Mouse (Mus musculus) MEL (cell line): Measurements from ENCODE around the gene Exoc6b. TPM values are rescaled to one million over a fixed set of nuclear protein-coding genes. Genes with fewer than 3 reads are reported as not detected.

Source experiments
- DNase-seq: peaks from one replicate; pipeline ENCODE4 v3.0.0; 2011; ENCODE audit warnings: low read depth, low spot score
- H3K27ac ChIP-seq: 2 replicates; pipeline ENCODE4 v1.5.1; 2012; ENCODE audit warnings: low read depth, mild to moderate bottlenecking, control low read depth, low read length, moderate library complexity; ENCODE audit not compliant: control insufficient read depth
- H3K27me3 ChIP-seq, 2 experiments: fragments of 150-350 bp in 1 of 2; sonication (generic) in 1 of 2; 2 replicates each; pipeline ENCODE4 v1.6.1; 2012; ENCODE audit warnings: low read length in 2 of 2, mild to moderate bottlenecking in 2 of 2, improper control_type of control experiment in 1 of 2, moderate library complexity in 1 of 2; ENCODE audit not compliant: insufficient read depth in 2 of 2, control insufficient read depth in 1 of 2
- H3K36me3 ChIP-seq, 2 experiments: 2 replicates each; pipeline ENCODE4 v1.6.1; 2012 to 2014; ENCODE audit warnings: low read length in 2 of 2, improper control_type of control experiment in 1 of 2, inconsistent platforms in 1 of 2, mild to moderate bottlenecking in 1 of 2; ENCODE audit not compliant: insufficient read depth in 2 of 2, control insufficient read depth in 1 of 2
- H3K4me1 ChIP-seq, 2 experiments: fragments of 150-350 bp in 1 of 2; sonication (generic) in 1 of 2; 2 replicates each; pipeline ENCODE4 v1.6.1; 2012; ENCODE audit warnings: low read length in 2 of 2, improper control_type of control experiment in 1 of 2, mild to moderate bottlenecking in 1 of 2; ENCODE audit not compliant: insufficient read depth in 2 of 2, control insufficient read depth in 1 of 2
- H3K4me3 ChIP-seq, 2 experiments: fragments of 150-350 bp in 1 of 2; sonication (generic) in 1 of 2; 2 replicates each; pipeline ENCODE4 v1.5.1; 2012; ENCODE audit warnings: low read depth in 2 of 2, low read length in 2 of 2, mild to moderate bottlenecking in 2 of 2, moderate library complexity in 2 of 2, control low read depth in 1 of 2, improper control_type of control experiment in 1 of 2; ENCODE audit not compliant: control insufficient read depth in 1 of 2, insufficient read depth in 1 of 2
- H3K79me2 ChIP-seq: 2 replicates; pipeline ENCODE4 v1.6.1; 2012; ENCODE audit warnings: mild to moderate bottlenecking, low read length, moderate library complexity; ENCODE audit not compliant: control insufficient read depth, poor library complexity, insufficient read depth
- H3K9ac ChIP-seq: 2 replicates; pipeline ENCODE4 v1.6.1; 2012; ENCODE audit warnings: low read depth, mild to moderate bottlenecking, control low read depth, low read length, moderate library complexity; ENCODE audit not compliant: control insufficient read depth, poor library complexity, severe bottlenecking
- H3K9me3 ChIP-seq: fragments of 150-350 bp; sonication (generic); replicated peaks from 2 replicates; pipeline ENCODE4 v1.6.1; 2012; ENCODE audit warnings: mild to moderate bottlenecking, low read length, improper control_type of control experiment, moderate library complexity; ENCODE audit not compliant: insufficient read depth
- CHD1 ChIP-seq: IDR thresholded peaks from 2 replicates; pipeline ENCODE4 v1.6.1; 2012; ENCODE audit warnings: low read depth, mild to moderate bottlenecking, inconsistent platforms, low read length, improper control_type of control experiment
- CHD2 ChIP-seq: IDR thresholded peaks from 2 replicates; pipeline ENCODE4 v1.6.1; 2011; ENCODE audit warnings: low read length, improper control_type of control experiment
- CTCF ChIP-seq, 3 experiments: IDR thresholded peaks in 2 of 3; conservative IDR thresholded peaks in 1 of 3; 2 replicates each; pipeline ENCODE4 v1.5.1; 2011 to 2012; ENCODE audit warnings: low read length in 3 of 3, low read depth in 2 of 3, mild to moderate bottlenecking in 2 of 3, improper control_type of control experiment in 1 of 3, inconsistent platforms in 1 of 3, mixed read lengths in 1 of 3, moderate library complexity in 1 of 3; ENCODE audit not compliant: control insufficient read depth in 1 of 3, insufficient read depth in 1 of 3, poor library complexity in 1 of 3, severe bottlenecking in 1 of 3
- ELF1 ChIP-seq: IDR thresholded peaks from 2 replicates; pipeline ENCODE4 v1.6.1; 2014; ENCODE audit warnings: low read depth, mild to moderate bottlenecking, inconsistent platforms, low read length, improper control_type of control experiment, moderate library complexity
- EP300 ChIP-seq, 2 experiments: IDR thresholded peaks; 2 replicates each; pipeline ENCODE4 v1.6.1; 2011; ENCODE audit warnings: improper control_type of control experiment in 2 of 2, low read length in 2 of 2, low read depth in 1 of 2, mild to moderate bottlenecking in 1 of 2
- GABPA ChIP-seq: IDR thresholded peaks from 2 replicates; pipeline ENCODE4 v1.6.1; 2012; ENCODE audit warnings: low read depth, mild to moderate bottlenecking, inconsistent platforms, low read length, improper control_type of control experiment, moderate library complexity
- GATA1 ChIP-seq: IDR thresholded peaks from 2 replicates; pipeline ENCODE4 v1.6.1; 2011; ENCODE audit warnings: low read depth, low read length, improper control_type of control experiment
- MEF2A ChIP-seq: IDR thresholded peaks from 2 replicates; pipeline ENCODE4 v1.6.1; 2014; ENCODE audit warnings: low read depth, mild to moderate bottlenecking, inconsistent platforms, low read length, improper control_type of control experiment; ENCODE audit not compliant: poor library complexity, insufficient replicate concordance, severe bottlenecking; ENCODE audit errors: extremely low read depth
- MYB ChIP-seq: IDR thresholded peaks from 2 replicates; pipeline ENCODE4 v1.6.1; 2011; ENCODE audit warnings: mild to moderate bottlenecking, low read depth, low read length, improper control_type of control experiment
- NELFE ChIP-seq: IDR thresholded peaks from 2 replicates; pipeline ENCODE4 v1.6.1; 2011; ENCODE audit warnings: low read depth, low read length, improper control_type of control experiment
- NRF1 ChIP-seq: IDR thresholded peaks from 2 replicates; pipeline ENCODE4 v1.6.1; 2014; ENCODE audit warnings: low read depth, mild to moderate bottlenecking, inconsistent platforms, low read length, improper control_type of control experiment, moderate library complexity; ENCODE audit not compliant: poor library complexity, insufficient read depth, severe bottlenecking
- POLR2A ChIP-seq, 2 experiments: IDR thresholded peaks; 2 replicates each; pipeline ENCODE4 v1.6.1; 2011 to 2012; ENCODE audit warnings: low read length in 2 of 2, mild to moderate bottlenecking in 2 of 2, control low read depth in 1 of 2, improper control_type of control experiment in 1 of 2, low read depth in 1 of 2, moderate library complexity in 1 of 2; ENCODE audit not compliant: control insufficient read depth in 1 of 2, insufficient read depth in 1 of 2, poor library complexity in 1 of 2
- RAD21 ChIP-seq: IDR thresholded peaks from 2 replicates; pipeline ENCODE4 v1.6.1; 2011; ENCODE audit warnings: mild to moderate bottlenecking, low read depth, low read length, improper control_type of control experiment
- RCOR1 ChIP-seq: IDR thresholded peaks from 2 replicates; pipeline ENCODE4 v1.6.1; 2012; ENCODE audit warnings: low read depth, mild to moderate bottlenecking, inconsistent platforms, low read length, improper control_type of control experiment
- SMC3 ChIP-seq: IDR thresholded peaks from 2 replicates; pipeline ENCODE4 v1.6.1; 2011; ENCODE audit warnings: low read depth, low read length, improper control_type of control experiment
- TAL1 ChIP-seq: IDR thresholded peaks from 2 replicates; pipeline ENCODE4 v1.6.1; 2012; ENCODE audit warnings: mild to moderate bottlenecking, inconsistent platforms, low read length, moderate library complexity, mixed read lengths
- TBP ChIP-seq: IDR thresholded peaks from 2 replicates; pipeline ENCODE4 v1.8.0; 2011; ENCODE audit warnings: low read depth, low read length, improper control_type of control experiment
- UBTF ChIP-seq: IDR thresholded peaks from 2 replicates; pipeline ENCODE4 v1.6.1; 2012; ENCODE audit warnings: low read depth, mild to moderate bottlenecking, inconsistent platforms, low read length, improper control_type of control experiment, moderate library complexity, borderline replicate concordance; ENCODE audit not compliant: insufficient read depth
- USF1 ChIP-seq: IDR thresholded peaks from 2 replicates; pipeline ENCODE4 v1.6.1; 2014; ENCODE audit warnings: low read depth, mild to moderate bottlenecking, inconsistent platforms, low read length, improper control_type of control experiment, moderate library complexity
- ZC3H11A ChIP-seq: IDR thresholded peaks from 2 replicates; pipeline ENCODE4 v1.6.1; 2012; ENCODE audit warnings: low read depth, mild to moderate bottlenecking, inconsistent platforms, low read length, improper control_type of control experiment
- ZKSCAN1 ChIP-seq: IDR thresholded peaks from 2 replicates; pipeline ENCODE4 v1.6.1; 2012; ENCODE audit warnings: low read depth, mild to moderate bottlenecking, inconsistent platforms, low read length, improper control_type of control experiment, moderate library complexity
- ZMIZ1 ChIP-seq: IDR thresholded peaks from 2 replicates; pipeline ENCODE4 v1.6.1; 2012; ENCODE audit warnings: low read depth, mild to moderate bottlenecking, inconsistent platforms, low read length, improper control_type of control experiment, moderate library complexity
- ZNF384 ChIP-seq: IDR thresholded peaks from 2 replicates; pipeline ENCODE4 v1.6.1; 2012; ENCODE audit warnings: low read depth, mild to moderate bottlenecking, inconsistent platforms, low read length, improper control_type of control experiment
- polyA plus RNA-seq, 2 experiments: library from polyadenylated mRNA; stranded (reverse) in 1 of 2; unstranded in 1 of 2; fragments of >175 nt in 1 of 2; fragments of >200 nt in 1 of 2; gene quantifications; 2 replicates each; pipeline versions ENCODE4 v1.2.1 to v1.2.4; 2012; ENCODE audit warnings: low replicate concordance in 2 of 2, low read depth in 1 of 2; ENCODE audit not compliant: insufficient read length in 2 of 2, insufficient read depth in 1 of 2, missing spikeins in 1 of 2
- total RNA-seq: library from RNA; depleted of rRNA; stranded (reverse); fragments of 300-350 nt; gene quantifications from 2 replicates; pipeline ENCODE4 v1.2.3, GENCODE M21; 2012

Gene Exoc6b
- total and polyA plus RNA-seq, 3 experiments = 3.4 to 6.5 TPM; not detected in 1

DNA sequence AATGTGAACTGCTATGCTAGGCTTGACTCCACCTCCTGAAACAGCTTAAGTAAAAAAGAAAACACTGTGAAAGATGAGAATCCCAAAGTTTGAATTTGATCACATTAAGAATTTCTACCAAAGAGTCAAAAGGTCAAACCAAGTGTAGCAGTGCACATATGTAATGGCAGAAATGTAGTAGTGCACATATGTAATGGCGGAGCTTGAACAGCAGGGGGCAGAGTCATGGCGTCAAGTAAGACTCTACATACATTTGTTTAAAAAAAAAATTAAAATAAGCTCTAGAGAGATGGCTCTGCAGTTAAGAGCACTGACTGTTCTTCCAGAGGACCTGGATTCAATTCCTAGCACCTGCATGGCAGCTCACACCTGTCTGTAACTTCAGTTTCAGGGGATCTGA lies 153.0 kb downstream of the Exoc6b start:
- Histone ChIP-seq H3K4me3 (no peak overlapping the region), H3K9ac (no peak overlapping the region), H3K27me3 (no peaks in the 10 kb centered on the region), H3K4me1 (no peaks in the 10 kb centered on the region), H3K36me3 (no peaks in the 10 kb centered on the region), H3K79me2 (no peaks in the 10 kb centered on the region), H3K9me3 (no peaks in the 10 kb centered on the region), H3K27ac (no peak overlapping the region)
- no peak for TF ChIP-seq GABPA
- no peak for TF ChIP-seq RCOR1
- TF ChIP-seq ZNF384 = peak; percentile 82
- TF ChIP-seq MEF2A = no peak
- no peak for TF ChIP-seq POLR2A (IDR thresholded peaks at IDR 0.05; ENCODE audit: control insufficient read depth in 1 of 2, insufficient read depth in 1 of 2, low read depth in 1 of 2, low read length in 2 of 2, poor library complexity in 1 of 2)
- TF ChIP-seq RAD21 = peak; percentile 62
- TF ChIP-seq ELF1 = no peak
- TF ChIP-seq EP300 (IDR thresholded peaks at IDR 0.05; ENCODE audit: low read depth in 1 of 2, low read length in 2 of 2) = no peak
- no peak for TF ChIP-seq GATA1
- no peak for TF ChIP-seq TBP
- peak; percentile 51 for TF ChIP-seq ZC3H11A
- TF ChIP-seq MYB = no peak
- peak; percentile 88 for TF ChIP-seq SMC3
- TF ChIP-seq CTCF (IDR thresholded peaks at IDR 0.05 in 2 of 3, conservative IDR thresholded peaks at IDR 0.05 in 1 of 3; ENCODE audit: control insufficient read depth in 1 of 3, insufficient read depth in 1 of 3, low read depth in 2 of 3, low read length in 3 of 3, poor library complexity in 1 of 3, severe bottlenecking in 1 of 3) = peak; percentile 63 to 83 (median 81)
- no peak for TF ChIP-seq NRF1
- no peak for TF ChIP-seq ZKSCAN1
- no peak for TF ChIP-seq CHD1
- TF ChIP-seq ZMIZ1 = no peak
- TF ChIP-seq NELFE = no peak
- peak; percentile 76 for DNase-seq

- DNase-seq = peak; percentile 68
- TF ChIP-seq RAD21 (peak; percentile 94), USF1 (no peak), ZKSCAN1 (0 out of 2 replicates have a peak, but pooled peaks have one; percentile 9), GATA1 (no peak), ZC3H11A (peak; percentile 87), SMC3 (peak; percentile 86), CHD2 (no peak; the same call in 1 of the 2 replicates), TAL1 (no peak), UBTF (no peak), ZNF384 (peak; percentile 98), CTCF (IDR thresholded peaks at IDR 0.05 in 2 of 3, conservative IDR thresholded peaks at IDR 0.05 in 1 of 3; ENCODE audit: control insufficient read depth in 1 of 3, insufficient read depth in 1 of 3, low read depth in 2 of 3, low read length in 3 of 3, poor library complexity in 1 of 3, severe bottlenecking in 1 of 3) (peak; percentile 42 to 86 (median 48))
- Histone ChIP-seq H3K4me3 (no peak overlapping the region), H3K79me2 (no peaks in the 10 kb centered on the region), H3K4me1 (no peaks in the 10 kb centered on the region), H3K27ac (no peak overlapping the region), H3K9ac (no peak overlapping the region), H3K9me3 (no peaks in the 10 kb centered on the region), H3K27me3 (no peaks in the 10 kb centered on the region), H3K36me3 (no peaks in the 10 kb centered on the region)
These were observed 156.9 kb downstream of the Exoc6b start for GRCm38 (mm10) chr6:84912434-84912833.
